Mouse (Mus musculus) Muller cell, postnatal 12 days (primary cell): ENCODE measurements at regions not wholly inside any gene's neighbourhood (a gene's known extent, or its start where the extent isn't known, plus 50 kb on each side); places are given as distances from the start of the nearest gene placed in this dataset.

ENCODE experiments used
- DNase-seq: peaks from one replicate; pipeline ENCODE4 v3.0.0-alpha.2; 2015; ENCODE audit errors: inconsistent ontology term

DNA sequence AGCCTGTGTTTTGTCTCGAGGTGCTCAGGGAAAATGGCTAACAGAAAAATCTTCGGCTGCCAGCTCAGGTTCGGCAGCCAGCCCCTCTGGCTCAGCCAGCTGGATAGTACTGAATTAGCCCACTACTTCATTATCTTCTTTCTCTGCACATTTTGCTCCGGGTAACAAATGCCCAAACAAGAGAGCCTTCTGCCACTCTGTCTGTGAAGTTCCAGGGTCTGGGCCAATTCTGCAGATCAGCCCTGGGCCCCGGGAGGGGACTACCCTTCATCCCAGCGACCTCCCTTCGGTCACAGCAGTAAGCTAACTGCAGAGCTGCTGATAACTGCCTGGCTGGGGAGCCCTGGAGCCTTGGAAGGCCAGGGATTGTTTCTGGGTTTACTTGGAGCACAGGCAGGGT lies 119.6 kb upstream of the Ofcc1 start:
- DNase-seq, result peak; percentile 24

GRCm38 (mm10) chr13:40472683-40473082 lies 111.4 kb upstream of the Ofcc1 start:
- no peak for DNase-seq

DNA sequence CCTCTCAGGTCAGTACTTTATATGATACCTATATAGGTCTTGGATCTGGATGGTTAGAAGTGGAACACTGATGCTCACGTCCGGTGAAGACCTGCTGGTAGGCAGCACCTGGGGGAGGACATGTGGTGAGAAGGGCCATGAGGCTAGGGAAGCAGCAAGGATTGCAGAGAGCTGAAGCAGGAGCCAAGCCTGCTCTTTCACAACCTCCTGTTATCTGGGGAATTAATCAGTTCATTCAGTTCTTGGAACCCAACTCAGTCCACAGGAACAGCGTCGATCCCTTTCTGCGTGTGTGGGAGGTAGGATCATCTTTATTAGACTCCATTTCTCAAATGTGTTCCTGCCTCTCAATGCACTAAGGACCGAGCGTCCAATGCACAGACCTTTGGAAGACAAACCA lies 107.9 kb upstream of the Ofcc1 start:
- DNase-seq, result no peak

DNA sequence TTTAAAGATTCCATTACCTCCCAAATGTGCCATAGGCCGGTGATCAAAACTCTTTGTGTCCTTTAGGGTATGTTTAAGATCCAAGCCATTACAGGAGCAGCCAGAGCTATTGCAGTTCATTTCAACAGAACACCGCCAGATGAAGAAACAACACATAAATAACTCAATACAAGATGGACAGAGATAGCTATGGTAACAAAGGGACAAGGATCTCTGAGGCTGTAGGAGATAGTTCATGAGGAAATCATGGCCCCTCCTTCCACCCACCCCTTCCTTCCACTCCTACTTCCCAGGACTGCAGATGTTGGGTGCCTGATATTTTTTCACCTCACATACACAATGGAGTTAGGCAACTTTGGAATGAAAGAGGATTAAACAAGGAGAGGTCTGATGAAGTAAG lies 92.1 kb upstream of the Ofcc1 start:
- no peak for DNase-seq

DNA sequence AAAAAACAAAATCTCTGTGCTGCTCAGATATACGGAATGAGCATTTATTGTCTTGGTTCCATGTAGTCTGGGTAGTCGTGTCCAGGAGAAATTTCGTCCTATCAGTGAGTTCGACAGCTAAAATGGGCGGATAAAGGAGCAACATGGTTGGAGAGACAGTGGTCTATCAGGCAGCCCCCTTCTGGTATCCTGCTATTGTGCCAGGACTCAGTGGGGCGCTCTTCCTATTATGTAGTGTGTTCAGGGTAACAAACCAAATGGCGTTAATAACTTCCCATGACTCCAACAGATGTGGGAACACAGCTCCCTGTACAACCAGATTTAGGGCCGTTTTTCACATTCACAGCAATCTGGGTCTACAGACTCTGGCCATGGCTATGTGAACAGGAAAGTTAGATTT lies 68.6 kb upstream of the Ofcc1 start:
- no peak for DNase-seq

DNA sequence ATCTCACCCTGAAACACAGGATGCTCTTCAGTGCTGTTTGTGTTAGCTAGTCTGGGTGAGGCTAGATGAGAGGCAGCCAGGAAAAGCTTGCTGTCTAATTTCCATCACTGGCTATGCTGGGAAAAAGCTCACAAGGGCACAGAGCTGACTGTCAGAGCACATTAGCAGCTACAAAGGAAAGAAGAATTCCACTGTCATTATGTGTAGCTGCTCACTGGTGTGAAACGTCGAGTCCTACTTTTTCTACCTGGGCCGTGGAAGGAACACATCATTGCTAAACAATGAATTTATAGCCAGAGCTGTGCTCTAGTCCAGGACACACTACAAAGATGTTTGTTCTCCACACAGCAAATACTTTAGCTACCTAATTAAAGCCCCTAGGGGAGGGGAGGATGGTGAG lies 61.8 kb upstream of the Ofcc1 start:
- peak; percentile 90 for DNase-seq

- DNase-seq, result no peak
Measured at GRCm38 (mm10) chr13:40417856-40418255, 56.6 kb upstream of the Ofcc1 start.

- DNase-seq, result no peak
Measured at GRCm38 (mm10) chr13:40413074-40413473, 51.8 kb upstream of the Ofcc1 start.
